Mouse (Mus musculus) heart, embryonic 11.5 days (tissue): Measurements from ENCODE around the gene Lag3. TPM values are rescaled to one million over a fixed set of nuclear protein-coding genes. Genes with fewer than 3 reads are reported as not detected.
A peak's percentile ranks its signal among the peaks of the same experiment; 100 is the strongest.

Source experiments
- ATAC-seq: fragments of 200-750 bp; cut with Nextera tagmentation; replicated peaks from 2 replicates; pipeline ENCODE4 v1.8.0; 2017; ENCODE audit warnings: moderate library complexity; ENCODE audit not compliant: insufficient number of reproducible peaks, low FRiP score, low TSS enrichment
- H3K27ac ChIP-seq: fragments of 300-500 bp; sonication (generic); 2 replicates; pipeline ENCODE4 v1.5.1; 2014; ENCODE audit warnings: mild to moderate bottlenecking, low read depth, low read length
- H3K27me3 ChIP-seq: fragments of 300-500 bp; sonication (generic); 2 replicates; pipeline ENCODE4 v1.6.1; 2014; ENCODE audit warnings: mild to moderate bottlenecking, low read length, mixed read lengths; ENCODE audit not compliant: control insufficient read depth, insufficient read depth
- H3K36me3 ChIP-seq: fragments of 300-500 bp; sonication (generic); 2 replicates; pipeline ENCODE4 v1.6.1; 2014; ENCODE audit warnings: mild to moderate bottlenecking, low read length, moderate library complexity, mixed read lengths; ENCODE audit not compliant: control insufficient read depth, insufficient read depth
- H3K4me1 ChIP-seq: fragments of 300-500 bp; sonication (generic); 2 replicates; pipeline ENCODE4 v1.6.1; 2014; ENCODE audit warnings: low read length; ENCODE audit not compliant: control insufficient read depth, insufficient read depth
- H3K4me2 ChIP-seq: fragments of 300-500 bp; sonication (generic); 2 replicates; pipeline ENCODE4 v1.6.1; 2014; ENCODE audit warnings: mild to moderate bottlenecking, moderate library complexity
- H3K4me3 ChIP-seq: fragments of 300-500 bp; sonication (generic); 2 replicates; pipeline ENCODE4 v1.5.1; 2014; ENCODE audit warnings: low read depth, low read length
- H3K9ac ChIP-seq: fragments of 300-500 bp; sonication (generic); 2 replicates; pipeline ENCODE4 v1.6.1; 2014; ENCODE audit warnings: mild to moderate bottlenecking, low read depth, low read length, moderate library complexity
- H3K9me3 ChIP-seq: fragments of 300-500 bp; sonication (generic); replicated peaks from 2 replicates; pipeline ENCODE4 v1.6.1; 2016; ENCODE audit warnings: low read length; ENCODE audit not compliant: control insufficient read depth
- WGBS: fragments of 180-500 bp; shearing (Covaris S2); extraction: QIAGEN DNeasy Blood & Tissue Kit; methylation state at CpG from one replicate; pipeline ENCODE4 v1.1.7; 2014; ENCODE audit not compliant: insufficient replicate concordance; 5-methylcytosine and 5-hydroxymethylcytosine counted together
- polyA plus RNA-seq: library from polyadenylated mRNA; unstranded; fragments of >200 nt; fragmentation: Nextera tagmentation; extraction: Ambion mirVana; gene quantifications from 2 replicates; pipeline ENCODE4 v1.2.1, GENCODE M21; 2014

Lag3 gene
- polyA plus RNA-seq, 1 experiment from 2014 or later: 1.1 TPM

DNA sequence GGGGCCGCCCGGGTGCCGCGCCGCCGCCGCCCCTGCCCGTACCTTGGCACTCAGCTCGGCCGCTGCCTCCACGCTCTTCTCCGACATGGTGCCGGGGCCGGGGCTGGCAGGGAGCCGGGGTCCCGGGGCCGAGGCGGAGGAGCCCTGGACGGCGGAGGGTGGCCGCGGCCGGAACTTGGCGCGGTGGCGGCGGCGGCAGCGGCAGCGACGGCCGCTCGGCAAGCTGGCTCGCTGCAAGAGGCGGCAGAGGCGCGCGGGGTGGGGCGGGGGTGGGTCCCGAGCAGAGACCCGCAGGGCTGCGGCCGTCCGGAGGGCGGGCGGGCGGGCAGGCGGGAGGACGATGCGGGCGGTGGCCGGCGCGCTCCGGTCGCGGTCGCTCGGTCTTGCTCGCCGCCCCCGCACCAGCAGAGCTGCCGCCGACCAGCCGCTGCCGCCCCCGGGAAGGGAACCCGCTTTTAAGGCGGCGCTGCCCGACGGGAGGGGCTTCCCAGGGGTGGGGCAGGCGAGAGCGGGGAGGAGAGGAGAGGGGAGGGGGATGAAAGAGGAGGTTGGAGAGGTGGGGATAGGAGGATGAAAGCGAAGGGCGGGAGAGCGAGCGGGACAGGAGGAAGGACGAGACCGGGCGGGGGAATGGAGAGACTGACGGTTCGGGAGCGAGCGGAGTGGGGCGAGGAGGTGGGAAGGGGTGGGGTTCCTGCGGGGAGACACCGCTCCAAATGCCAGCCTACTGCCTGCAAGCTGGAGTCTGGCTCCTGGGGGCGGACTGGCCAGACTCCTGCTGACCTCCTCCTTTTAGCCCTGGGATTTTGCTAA, 6.2 kb upstream of the Lag3 start:
- ATAC-seq: peak; percentile 66
- Histone ChIP-seq H3K9me3 (no peaks in the 10 kb centered on the region), H3K4me3 (peak overlapping the region; percentile 80), H3K27me3 (no peaks in the 10 kb centered on the region), H3K27ac (peak overlapping the region; percentile 99), H3K9ac (peak overlapping the region; percentile 98), H3K4me1 (peaks cover 42% of the 10 kb centered on the region), H3K36me3 (peaks cover 14% of the 10 kb centered on the region), H3K4me2 (peak overlapping the region; percentile 90)
- under 1% methylated on average over 71 of the region's 89 CpGs for WGBS

DNA sequence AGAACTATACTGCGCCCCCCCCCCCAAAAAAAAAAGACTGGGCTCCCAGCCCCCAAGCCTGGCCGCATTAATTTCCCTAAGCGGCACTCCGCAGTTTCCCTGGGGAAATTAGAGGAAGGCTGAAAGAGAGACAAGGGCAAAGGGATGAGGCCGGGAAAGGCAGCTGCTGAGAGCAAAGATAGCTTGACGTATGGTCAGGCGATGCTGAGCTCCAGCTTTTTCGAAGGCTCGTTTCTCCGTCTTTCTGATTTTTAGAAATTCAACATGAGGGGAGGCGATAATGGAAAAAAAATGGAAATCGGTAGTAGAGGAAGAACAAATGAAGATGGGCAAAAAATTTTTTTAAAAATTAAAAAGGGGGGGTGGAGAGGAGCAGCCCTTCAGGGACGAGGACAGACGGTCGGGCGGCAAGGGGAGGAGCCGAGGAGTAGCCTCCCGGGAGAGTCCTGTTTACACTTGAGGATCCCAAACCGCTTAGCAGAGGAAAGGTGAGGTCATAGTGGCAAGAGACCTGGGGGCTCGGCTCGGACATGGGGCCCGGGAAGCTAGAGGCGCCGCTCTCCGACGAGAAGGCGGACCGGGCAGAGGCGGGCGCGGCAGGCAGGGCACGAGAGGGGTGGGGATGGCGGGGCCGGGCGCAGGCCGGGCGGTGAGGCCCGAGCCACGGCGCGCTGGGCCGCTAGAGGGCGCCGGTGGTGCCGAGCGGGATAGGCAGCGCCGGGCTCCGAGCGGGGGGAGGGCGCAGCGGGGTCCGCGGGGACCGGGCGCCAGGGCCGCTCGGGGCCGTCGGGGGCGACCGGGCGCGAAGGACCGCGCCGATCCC, 5.4 kb upstream of the Lag3 start:
- Histone ChIP-seq H3K4me2 (peak overlapping the region; percentile 90), H3K27me3 (no peaks in the 10 kb centered on the region), H3K27ac (peak overlapping the region; percentile 99), H3K4me1 (peaks cover 42% of the 10 kb centered on the region), H3K4me3 (peak overlapping the region; percentile 80), H3K36me3 (peaks cover 14% of the 10 kb centered on the region), H3K9ac (peak overlapping the region; percentile 98), H3K9me3 (no peaks in the 10 kb centered on the region)
- peak; percentile 63 for ATAC-seq
- under 1% methylated on average over 48 of the region's 67 CpGs for WGBS

DNA sequence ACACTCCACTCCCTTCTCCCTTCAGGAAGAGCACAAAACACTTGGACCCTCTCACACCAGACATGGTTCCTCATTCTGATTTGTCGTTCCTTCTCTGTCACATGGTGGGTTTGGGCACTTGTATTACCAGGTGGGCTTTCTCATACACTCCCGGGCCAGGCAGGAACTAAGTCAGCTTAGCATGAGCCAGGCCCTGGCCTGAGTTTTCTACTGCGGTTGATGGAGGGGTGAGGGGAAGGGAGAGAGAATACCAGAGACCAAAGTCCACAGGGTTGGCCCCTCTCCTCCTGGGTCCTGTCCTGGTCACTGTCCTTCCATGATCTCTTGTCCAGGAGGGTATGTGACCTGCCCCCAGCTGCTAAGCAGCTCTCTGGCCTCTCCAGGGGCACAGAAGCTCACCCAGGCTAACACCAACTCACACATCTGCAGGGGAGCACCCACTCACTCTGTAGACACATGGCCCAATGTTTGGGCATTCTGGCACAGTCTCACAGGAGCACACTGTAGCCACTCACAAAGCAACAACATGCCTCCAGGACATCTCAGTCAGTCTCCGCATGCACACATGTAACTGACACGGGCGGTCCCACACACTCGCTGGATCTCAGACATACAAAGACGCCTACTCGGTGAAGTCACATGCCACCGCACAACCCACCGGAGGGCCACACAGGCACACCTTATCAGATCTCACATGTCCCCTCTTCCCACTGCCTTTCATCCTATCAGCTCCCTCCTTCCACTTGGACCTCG, 4.6 kb upstream of the Lag3 start:
- Histone ChIP-seq H3K9me3 (no peaks in the 10 kb centered on the region), H3K27ac (peak overlapping the region; percentile 43), H3K36me3 (peaks cover 14% of the 10 kb centered on the region), H3K9ac (peak overlapping the region; percentile 98), H3K4me3 (peak overlapping the region; percentile 80), H3K27me3 (no peaks in the 10 kb centered on the region), H3K4me1 (peaks cover 44% of the 10 kb centered on the region), H3K4me2 (peak overlapping the region; percentile 90)
- ATAC-seq: no peak
- 4% methylated on average over 12 of the region's 12 CpGs for WGBS

- H3K9ac ChIP-seq: peak overlapping the region; percentile 59
- peaks cover 14% of the 10 kb centered on the region for H3K36me3 ChIP-seq
- H3K27me3 ChIP-seq: peaks cover 4% of the 10 kb centered on the region
- peak overlapping the region; percentile 80 for H3K4me3 ChIP-seq
- H3K4me1 ChIP-seq: peaks cover 41% of the 10 kb centered on the region
- no peak for ATAC-seq
- H3K27ac ChIP-seq: no peak overlapping the region
- H3K4me2 ChIP-seq: peak overlapping the region; percentile 90
- H3K9me3 ChIP-seq: no peaks in the 10 kb centered on the region
- WGBS: 14% methylated on average over 22 of the region's 22 CpGs
Observed at GRCm38 (mm10) chr6:124915160-124915941, 3.8 kb upstream of the Lag3 start.

DNA sequence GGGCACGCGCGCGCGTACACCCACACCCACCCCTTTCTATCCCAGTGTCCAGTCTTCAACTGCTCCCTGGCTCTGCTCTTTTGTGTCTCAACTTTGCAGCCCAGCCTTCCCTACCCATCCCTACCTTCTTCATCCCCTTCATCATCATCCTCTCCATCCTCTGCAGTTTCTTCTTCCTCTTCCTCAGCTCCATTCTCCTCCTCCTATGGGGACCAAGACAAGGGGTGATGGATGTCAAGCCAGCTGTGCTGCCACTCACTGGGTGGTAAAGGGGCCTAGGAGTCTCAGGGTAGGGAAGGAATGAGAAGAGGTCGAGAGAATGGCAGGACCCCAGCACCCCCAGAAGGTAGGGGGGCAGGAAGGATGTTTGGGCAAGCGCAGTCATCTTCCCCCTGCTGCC, 3.0 kb upstream of the Lag3 start:
- Histone ChIP-seq H3K4me2 (peak overlapping the region; percentile 90; the same call in 1 of the 2 replicates), H3K4me1 (peaks cover 47% of the 10 kb centered on the region), H3K27me3 (peaks cover 13% of the 10 kb centered on the region), H3K9ac (0 out of 2 replicates have a peak overlapping the region, but pooled peaks have one; percentile 16), H3K9me3 (no peaks in the 10 kb centered on the region), H3K4me3 (no peak overlapping the region), H3K27ac (no peak overlapping the region), H3K36me3 (peaks cover 14% of the 10 kb centered on the region)
- WGBS: 83% methylated on average over 7 of the region's 7 CpGs
- no peak for ATAC-seq

DNA sequence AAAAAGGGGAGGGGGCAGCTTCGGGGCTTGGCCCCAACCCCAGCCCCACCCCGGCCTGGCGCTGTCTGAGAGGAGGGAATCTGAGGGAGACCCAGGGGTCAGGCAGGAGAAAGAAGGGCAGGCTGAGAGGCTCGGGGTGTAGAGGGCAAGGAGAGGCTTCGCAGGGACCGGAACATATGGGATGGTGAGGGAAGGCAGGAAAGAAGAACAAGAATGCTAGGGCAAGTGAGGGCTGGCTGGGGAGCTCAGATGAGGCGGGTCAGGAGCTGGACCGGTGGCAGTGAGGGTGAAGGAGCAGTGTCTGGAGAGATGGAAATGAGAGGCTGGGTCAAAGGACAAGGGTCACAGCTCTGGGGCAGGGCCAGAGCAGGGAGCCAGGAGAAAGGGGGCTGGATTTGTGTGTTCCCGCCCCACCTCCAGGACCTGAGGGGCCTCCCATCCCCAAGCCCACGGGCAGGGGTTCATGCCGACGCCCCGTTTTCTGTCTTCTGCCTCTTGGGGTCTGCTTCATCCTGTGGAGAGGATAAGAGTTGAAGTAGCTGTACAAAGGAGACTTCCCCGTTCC, 2.3 kb upstream of the Lag3 start:
- Histone ChIP-seq H3K27me3 (peaks cover 20% of the 10 kb centered on the region), H3K4me1 (peaks cover 41% of the 10 kb centered on the region), H3K9me3 (no peaks in the 10 kb centered on the region), H3K4me2 (no peak overlapping the region), H3K36me3 (peaks cover 14% of the 10 kb centered on the region), H3K4me3 (no peak overlapping the region), H3K9ac (no peak overlapping the region), H3K27ac (no peak overlapping the region)
- ATAC-seq: no peak
- 76% methylated on average over 14 of the region's 14 CpGs for WGBS

DNA sequence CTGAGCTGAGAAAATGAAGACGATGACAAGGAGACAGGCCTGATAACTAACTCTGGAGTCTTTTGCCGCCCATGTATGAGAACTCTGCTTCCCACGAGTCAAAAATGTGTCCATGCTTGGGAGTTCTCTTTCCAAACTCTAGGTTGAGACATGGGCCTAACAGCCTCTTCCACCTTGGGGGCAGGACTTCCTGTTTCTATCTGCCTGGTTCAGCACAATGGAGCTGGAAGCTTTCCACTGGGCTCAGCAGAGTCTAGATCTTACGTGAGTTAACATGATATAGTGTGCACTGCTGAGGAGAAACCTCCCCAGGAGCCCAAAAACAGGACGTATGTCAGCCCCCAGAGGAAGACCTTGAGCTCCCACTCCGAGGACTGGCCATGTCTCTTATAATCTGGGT, 1.7 kb upstream of the Lag3 start:
- no peak overlapping the region; the same call in 1 of the 2 replicates for H3K9ac ChIP-seq
- peaks cover 14% of the 10 kb centered on the region for H3K36me3 ChIP-seq
- peaks cover 35% of the 10 kb centered on the region for H3K4me1 ChIP-seq
- H3K9me3 ChIP-seq: no peaks in the 10 kb centered on the region
- no peak overlapping the region for H3K4me3 ChIP-seq
- ATAC-seq: no peak
- no peak overlapping the region for H3K4me2 ChIP-seq
- no peak overlapping the region for H3K27ac ChIP-seq
- H3K27me3 ChIP-seq: peaks cover 24% of the 10 kb centered on the region
- WGBS: 64% methylated on average over 6 of the region's 6 CpGs
